Mouse (Mus musculus) E14TG2a.4 (cell line): ENCODE results near the gene Rtca.

Experiments
- H3K27me3 ChIP-seq: 2 replicates; pipeline ENCODE4 v1.6.1; 2014; ENCODE audit warnings: low read length, control low read depth; ENCODE audit not compliant: insufficient read depth
- H3K36me3 ChIP-seq: 2 replicates; pipeline ENCODE4 v1.6.1; 2014; ENCODE audit warnings: low read length, control low read depth; ENCODE audit not compliant: insufficient read depth
- H3K4me1 ChIP-seq: replicated peaks from 2 replicates; pipeline ENCODE4 v1.6.1; 2014; ENCODE audit warnings: low read depth, low read length, control low read depth
- H3K4me3 ChIP-seq: replicated peaks from 2 replicates; pipeline ENCODE4 v1.5.1; 2014; ENCODE audit warnings: mild to moderate bottlenecking, low read length
- H3K9me3 ChIP-seq: 2 replicates; pipeline ENCODE4 v1.6.1; 2014; ENCODE audit warnings: low read length, control low read depth
- CTCF ChIP-seq: conservative IDR thresholded peaks from 2 replicates; pipeline ENCODE4 v1.5.1; 2014; ENCODE audit warnings: low read length
- NANOG ChIP-seq: IDR thresholded peaks from 2 replicates; pipeline ENCODE4 v1.6.1; 2014; ENCODE audit warnings: borderline replicate concordance, low read length, mixed read lengths
- POU5F1 ChIP-seq: IDR thresholded peaks from 2 replicates; pipeline ENCODE4 v1.6.1; 2014; ENCODE audit warnings: low read length, borderline replicate concordance

The Rtca gene

GRCm38 (mm10) chr3:116482724-116483123, 25.3 kb downstream of the Rtca start:
- H3K4me1 ChIP-seq, result peaks cover 5% of the 10 kb centered on the region
- no peak overlapping the region for H3K4me3 ChIP-seq
- no peaks in the 10 kb centered on the region for H3K9me3 ChIP-seq
- no peaks in the 10 kb centered on the region for H3K27me3 ChIP-seq
- TF ChIP-seq CTCF (no peak), POU5F1 (no peak), NANOG (no peak)
- peaks cover 12% of the 10 kb centered on the region for H3K36me3 ChIP-seq

- H3K4me3 ChIP-seq, result no peak overlapping the region
- no peaks in the 10 kb centered on the region for H3K9me3 ChIP-seq
- no peaks in the 10 kb centered on the region for H3K36me3 ChIP-seq
- no peaks in the 10 kb centered on the region for H3K27me3 ChIP-seq
- peaks cover 4% of the 10 kb centered on the region for H3K4me1 ChIP-seq
- no peak for TF ChIP-seq CTCF
- no peak for TF ChIP-seq POU5F1
- TF ChIP-seq NANOG, result no peak
These were observed 27.1 kb downstream of the Rtca start for GRCm38 (mm10) chr3:116480937-116481336.

GRCm38 (mm10) chr3:116480119-116480518, 27.9 kb downstream of the Rtca start:
- TF ChIP-seq NANOG, result no peak
- no peak for TF ChIP-seq CTCF
- no peak for TF ChIP-seq POU5F1
- Histone ChIP-seq H3K4me3 (no peak overlapping the region), H3K27me3 (no peaks in the 10 kb centered on the region), H3K4me1 (peaks cover 4% of the 10 kb centered on the region), H3K36me3 (no peaks in the 10 kb centered on the region), H3K9me3 (no peaks in the 10 kb centered on the region)

DNA sequence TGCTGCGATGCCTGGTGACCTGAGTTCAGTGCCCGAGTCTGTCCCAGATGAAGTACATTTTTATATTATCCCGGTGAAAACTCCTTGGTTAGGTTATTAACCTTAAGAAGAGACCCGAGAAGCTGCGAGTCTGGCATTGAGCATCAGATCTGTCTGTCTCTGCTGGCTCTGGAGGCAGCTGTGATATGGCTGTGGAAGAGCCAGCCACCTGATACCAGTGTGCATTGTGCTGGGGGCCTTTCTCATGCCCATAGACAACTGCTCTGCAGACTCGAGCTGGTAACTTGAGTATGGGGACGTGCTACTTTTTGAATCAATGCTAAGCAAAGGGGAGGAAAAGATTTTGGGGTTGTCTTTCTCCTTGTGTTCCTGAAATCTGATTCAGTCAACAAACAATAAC, 30.7 kb downstream of the Rtca start:
- H3K9me3 ChIP-seq, result no peaks in the 10 kb centered on the region
- no peak for TF ChIP-seq POU5F1
- no peak for TF ChIP-seq NANOG
- no peak for TF ChIP-seq CTCF
- no peak overlapping the region for H3K4me3 ChIP-seq
- H3K27me3 ChIP-seq, result no peaks in the 10 kb centered on the region
- H3K4me1 ChIP-seq, result peaks cover 4% of the 10 kb centered on the region
- H3K36me3 ChIP-seq, result no peaks in the 10 kb centered on the region

DNA sequence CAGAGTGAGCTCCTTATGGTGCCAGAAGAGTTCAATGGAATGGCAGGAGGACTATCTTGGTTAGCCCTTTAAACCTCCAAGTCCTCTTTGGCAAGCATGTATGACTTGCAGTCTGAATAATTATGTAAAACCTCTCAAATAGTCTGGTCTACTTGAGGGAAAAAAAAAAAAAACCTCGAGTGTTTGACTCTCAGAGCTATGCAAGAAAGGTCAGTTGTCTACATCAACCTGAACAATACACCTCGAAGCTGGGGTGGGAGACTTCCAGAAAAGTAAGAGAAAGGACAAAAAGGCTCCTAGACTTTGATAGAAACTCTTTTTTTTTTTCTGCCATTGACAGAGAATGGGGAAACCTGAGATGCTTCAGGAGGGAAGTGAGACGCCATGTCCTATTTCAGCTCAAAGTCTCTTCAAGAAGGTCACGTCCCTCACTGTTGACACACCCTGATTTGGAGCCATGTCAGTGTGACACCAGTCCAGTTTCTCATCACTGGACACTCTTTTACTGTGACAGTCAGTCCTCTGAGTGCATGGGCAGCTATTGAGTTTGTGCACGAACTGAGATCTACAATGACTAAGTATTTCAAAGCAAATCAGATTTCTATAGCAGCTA, 31.2 kb downstream of the Rtca start:
- no peak for TF ChIP-seq POU5F1
- TF ChIP-seq CTCF, result no peak
- TF ChIP-seq NANOG, result no peak
- Histone ChIP-seq H3K4me3 (no peak overlapping the region), H3K27me3 (no peaks in the 10 kb centered on the region), H3K9me3 (no peaks in the 10 kb centered on the region), H3K4me1 (peaks cover 4% of the 10 kb centered on the region), H3K36me3 (no peaks in the 10 kb centered on the region)

- TF ChIP-seq NANOG (no peak), CTCF (no peak), POU5F1 (no peak)
- Histone ChIP-seq H3K9me3 (no peaks in the 10 kb centered on the region), H3K36me3 (no peaks in the 10 kb centered on the region), H3K4me3 (no peak overlapping the region), H3K27me3 (no peaks in the 10 kb centered on the region), H3K4me1 (no peaks in the 10 kb centered on the region)
These were observed 33.4 kb downstream of the Rtca start for GRCm38 (mm10) chr3:116474602-116475001.

DNA sequence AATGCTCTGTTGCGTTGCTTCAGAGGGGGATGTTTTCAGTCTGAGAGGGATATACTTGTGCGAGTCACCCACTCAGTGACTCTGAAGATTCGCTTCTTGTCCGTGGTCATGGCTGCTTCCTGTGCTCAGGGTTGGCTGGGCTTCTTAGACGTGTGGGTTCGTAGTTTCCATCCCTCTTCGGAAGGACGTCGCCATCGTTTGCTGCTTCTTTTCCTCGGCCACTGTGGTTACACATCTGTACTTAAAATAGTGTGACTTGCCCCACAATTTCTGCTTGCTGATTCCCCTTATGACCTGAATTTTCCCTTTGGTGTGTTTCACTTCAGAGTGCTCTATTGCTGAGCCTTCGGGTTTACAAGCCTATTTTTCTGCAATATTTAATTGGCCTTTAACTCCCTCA, 42.3 kb downstream of the Rtca start:
- Histone ChIP-seq H3K4me3 (no peak overlapping the region), H3K4me1 (peaks cover 12% of the 10 kb centered on the region), H3K27me3 (no peaks in the 10 kb centered on the region), H3K36me3 (no peaks in the 10 kb centered on the region), H3K9me3 (no peaks in the 10 kb centered on the region)
- TF ChIP-seq POU5F1, result no peak
- TF ChIP-seq NANOG, result no peak
- TF ChIP-seq CTCF, result no peak

- Histone ChIP-seq H3K4me1 (peaks cover 12% of the 10 kb centered on the region), H3K27me3 (no peaks in the 10 kb centered on the region), H3K9me3 (no peaks in the 10 kb centered on the region), H3K36me3 (no peaks in the 10 kb centered on the region), H3K4me3 (no peak overlapping the region)
- TF ChIP-seq CTCF, result no peak
- no peak for TF ChIP-seq NANOG
These were observed 43.7 kb downstream of the Rtca start for GRCm38 (mm10) chr3:116464318-116464717.

DNA sequence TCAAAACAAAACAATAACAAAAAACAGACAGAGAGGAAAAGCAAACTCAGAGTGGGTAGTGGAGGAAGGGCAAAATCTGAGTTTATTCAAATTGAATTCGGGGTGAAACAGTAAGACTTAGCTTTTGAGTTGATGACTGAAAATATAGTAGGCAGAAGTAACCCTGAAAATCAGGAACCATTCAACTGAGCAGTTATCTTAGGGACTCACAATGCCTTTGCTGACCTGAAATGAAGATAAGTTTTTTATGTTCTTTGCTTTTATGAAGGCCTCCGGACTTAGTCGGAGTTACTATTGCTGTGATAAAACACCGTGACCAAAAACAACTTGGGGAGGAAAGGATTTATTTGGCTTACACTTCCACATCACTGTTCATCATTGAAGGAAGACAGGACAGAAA, 47.0 kb downstream of the Rtca start:
- TF ChIP-seq CTCF (no peak), NANOG (no peak), POU5F1 (no peak)
- H3K27me3 ChIP-seq, result no peaks in the 10 kb centered on the region
- no peaks in the 10 kb centered on the region for H3K36me3 ChIP-seq
- H3K4me3 ChIP-seq, result no peak overlapping the region
- H3K9me3 ChIP-seq, result 0 out of 2 replicates have a peak, but pooled peaks cover 4% of the 10 kb centered on the region
- no peaks in the 10 kb centered on the region for H3K4me1 ChIP-seq
